Mouse (Mus musculus): ENCODE measurements around the gene Tmem184b. TPM values are rescaled to one million over a fixed set of nuclear protein-coding genes. Genes with fewer than 3 reads are reported as not detected.

Gene Tmem184b
- 30.0 and 37.4 TPM in 2 replicates for polyA plus RNA-seq (2015; fragmentation: Nextera tagmentation; extraction: Ambion mirVana)

DNA sequence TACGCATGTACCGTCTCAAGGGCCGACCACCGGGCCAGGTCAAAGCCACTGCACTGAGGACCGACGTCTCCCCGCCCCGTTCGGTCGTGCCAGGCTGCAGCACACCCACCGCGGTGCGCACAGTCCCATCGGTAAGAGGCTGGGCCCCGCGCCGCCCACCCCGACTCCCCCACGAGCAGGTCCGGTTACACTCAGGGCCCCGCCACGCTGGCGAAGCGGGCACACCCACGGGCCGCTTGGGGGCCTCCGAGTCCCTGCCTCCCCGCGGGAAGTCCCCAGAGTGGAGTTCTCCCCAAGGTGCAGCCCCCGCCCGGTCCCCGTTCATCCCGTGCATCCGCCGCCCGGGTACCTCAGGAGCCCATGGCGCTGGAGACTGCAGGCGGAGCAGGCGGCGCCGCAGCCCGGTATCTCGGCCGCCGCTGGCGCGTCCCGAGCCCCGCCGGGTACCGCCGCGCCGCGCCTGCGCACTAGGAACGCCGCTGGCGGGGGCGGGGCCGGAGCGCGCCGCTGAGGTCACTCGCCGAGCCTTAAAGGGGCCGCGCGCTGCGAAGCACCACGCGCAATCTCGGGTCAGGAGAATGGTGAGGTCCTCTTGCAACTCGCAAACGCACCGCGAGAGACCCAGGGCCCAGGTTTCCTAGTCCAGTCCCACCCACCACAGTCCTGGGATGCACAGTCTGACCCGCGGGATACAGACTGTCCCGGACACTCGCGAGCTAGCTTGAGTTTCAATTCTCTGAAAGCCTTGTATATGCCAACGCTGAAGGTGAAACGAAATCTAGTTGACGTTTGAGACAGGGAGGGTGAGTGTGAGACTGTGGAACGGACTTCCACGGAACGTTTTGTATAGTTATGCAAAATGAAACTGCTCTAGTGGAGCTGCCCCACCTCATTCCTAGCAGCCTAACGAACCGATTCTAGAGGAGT lies at the start of gene Tmem184b:
Gene Tmem184b (minus strand): TSS at position 734 of the 927 bp plus-strand sequence.
- DNase-seq (ENCODE audit: low spot score): peak; percentile 90

DNA sequence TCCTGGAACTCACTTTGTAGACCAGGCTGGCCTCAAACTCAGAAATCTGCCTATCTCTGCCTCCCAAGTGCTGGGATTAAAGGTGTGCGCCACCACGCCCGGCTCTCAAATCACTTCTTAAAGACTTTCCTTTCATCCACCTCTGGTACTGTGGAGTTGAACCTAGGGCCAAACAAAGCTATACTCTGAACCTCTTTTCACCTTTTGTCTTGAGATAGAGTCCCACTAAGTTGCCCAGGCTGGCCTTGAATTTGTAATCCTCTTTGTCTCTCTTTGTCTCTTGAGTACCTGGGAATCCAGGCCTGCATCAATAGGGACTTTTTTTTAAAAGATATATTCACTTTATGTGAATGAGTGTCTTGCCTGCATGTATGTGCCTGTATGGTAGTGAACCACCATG lies 44.7 kb upstream of the Tmem184b start:
- no peak for DNase-seq (ENCODE audit: low spot score)

DNA sequence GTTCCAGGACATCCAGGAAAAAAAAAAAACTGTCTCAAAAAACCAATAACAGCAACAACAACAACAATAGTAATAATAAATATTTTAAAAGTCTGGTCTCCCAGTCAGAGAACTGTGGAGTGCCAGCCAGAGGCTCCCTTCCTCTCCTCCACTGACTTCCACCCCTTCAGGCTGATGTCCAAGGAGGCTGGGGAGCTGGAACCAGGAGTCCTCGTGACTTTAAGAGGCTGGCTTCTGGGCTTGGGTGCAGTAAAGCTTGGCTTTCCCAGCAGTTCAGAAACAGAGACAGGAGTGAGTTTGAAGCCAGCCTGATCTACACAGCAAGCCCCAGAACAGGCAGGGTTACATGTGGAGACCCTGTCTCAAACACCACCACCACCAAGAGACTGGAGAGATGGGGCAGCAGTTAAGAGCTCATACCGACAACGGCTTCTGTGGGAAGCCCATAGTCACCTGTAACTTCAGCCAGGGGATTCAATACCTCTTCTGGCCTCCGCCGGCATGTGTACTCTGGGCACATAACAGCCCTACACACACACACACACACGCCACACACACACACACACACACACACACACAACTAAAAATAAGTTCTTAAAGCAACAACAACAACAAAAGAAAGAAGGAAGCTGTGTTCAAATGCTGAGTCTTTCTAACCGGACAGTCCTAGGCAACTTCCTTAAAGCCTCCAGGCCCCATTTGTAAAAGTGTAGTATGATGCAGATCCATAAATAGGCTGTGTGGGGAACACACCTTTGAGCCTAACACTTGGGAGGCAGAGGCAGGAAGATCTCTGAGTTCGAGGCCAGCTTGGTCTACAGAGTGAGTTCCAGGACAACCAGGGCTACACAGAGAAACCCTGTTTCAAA lies 42.7 kb upstream of the Tmem184b start:
- DNase-seq (ENCODE audit: low spot score): no peak

DNA sequence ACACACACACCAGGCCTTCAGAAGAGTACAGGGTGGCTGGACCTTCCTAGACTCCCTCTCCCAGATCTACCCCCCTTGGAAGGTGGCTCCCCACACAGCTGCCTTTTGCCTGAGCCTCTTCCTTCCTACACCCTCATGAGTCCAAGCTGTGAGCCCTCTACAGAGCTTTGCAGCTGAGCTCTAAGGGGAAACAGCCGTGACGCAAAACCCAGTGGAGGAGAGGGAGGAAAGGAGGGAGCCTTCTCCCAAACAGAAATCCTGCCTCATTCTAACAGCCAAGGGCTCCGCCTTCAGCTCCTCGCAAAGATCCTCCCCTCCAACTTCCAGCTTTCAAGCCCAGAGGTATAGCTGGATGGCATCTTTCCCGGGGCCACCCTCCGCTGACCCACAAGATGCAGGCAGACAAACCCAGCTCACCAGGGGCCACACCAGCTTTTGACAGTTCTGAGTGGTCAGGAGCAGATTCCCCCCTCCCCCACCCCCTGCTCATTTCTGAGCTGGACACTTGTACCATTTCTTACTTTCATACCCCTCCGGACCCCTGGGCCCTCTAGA lies 40.6 kb upstream of the Tmem184b start:
- DNase-seq (ENCODE audit: low spot score): no peak

DNA sequence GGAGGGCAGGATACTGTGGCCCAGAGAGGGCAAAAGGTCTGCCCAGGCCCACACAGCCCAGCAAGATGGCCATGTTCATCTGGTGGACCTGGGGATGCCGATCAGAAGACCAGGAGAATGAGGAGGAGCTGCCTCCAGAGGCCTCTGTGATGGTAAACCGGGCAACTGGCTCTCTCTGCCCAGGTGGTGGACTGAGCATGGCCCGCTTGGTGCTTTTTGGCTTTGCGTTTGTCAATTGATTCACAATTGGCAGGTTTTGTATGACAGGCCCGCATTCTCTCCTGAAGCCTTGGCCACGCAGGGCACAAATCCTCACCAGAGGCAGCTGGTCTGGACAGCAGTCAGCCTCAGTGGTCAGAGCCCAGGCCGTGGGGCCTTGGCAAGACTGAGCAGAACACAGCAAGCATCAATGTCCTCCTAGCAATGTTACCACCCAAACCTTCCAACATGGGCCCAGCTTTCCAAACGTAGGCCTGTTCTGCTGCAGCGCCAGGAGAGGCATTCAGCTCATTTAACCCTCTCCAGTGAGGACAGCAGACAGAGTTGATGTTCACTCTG lies 39.7 kb upstream of the Tmem184b start:
- DNase-seq (ENCODE audit: low spot score): no peak

DNA sequence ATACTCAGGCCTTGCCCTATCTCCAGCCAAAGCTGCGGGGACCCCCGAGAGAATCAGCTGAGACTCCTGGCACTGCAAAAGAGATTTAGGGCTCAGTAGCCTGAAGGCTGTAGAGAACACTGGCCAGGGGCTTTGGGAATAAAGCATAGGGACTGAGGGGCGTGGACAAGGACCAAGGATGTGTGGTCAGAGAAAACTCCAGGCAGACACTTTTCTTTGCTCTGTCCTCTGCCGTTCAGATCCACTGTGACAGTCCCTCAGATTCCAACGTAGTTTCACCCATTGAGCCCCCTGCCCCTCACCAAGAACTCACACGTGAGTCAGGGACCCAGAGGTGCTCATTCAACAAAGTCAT lies 38.9 kb upstream of the Tmem184b start:
- no peak for DNase-seq (ENCODE audit: low spot score)

DNA sequence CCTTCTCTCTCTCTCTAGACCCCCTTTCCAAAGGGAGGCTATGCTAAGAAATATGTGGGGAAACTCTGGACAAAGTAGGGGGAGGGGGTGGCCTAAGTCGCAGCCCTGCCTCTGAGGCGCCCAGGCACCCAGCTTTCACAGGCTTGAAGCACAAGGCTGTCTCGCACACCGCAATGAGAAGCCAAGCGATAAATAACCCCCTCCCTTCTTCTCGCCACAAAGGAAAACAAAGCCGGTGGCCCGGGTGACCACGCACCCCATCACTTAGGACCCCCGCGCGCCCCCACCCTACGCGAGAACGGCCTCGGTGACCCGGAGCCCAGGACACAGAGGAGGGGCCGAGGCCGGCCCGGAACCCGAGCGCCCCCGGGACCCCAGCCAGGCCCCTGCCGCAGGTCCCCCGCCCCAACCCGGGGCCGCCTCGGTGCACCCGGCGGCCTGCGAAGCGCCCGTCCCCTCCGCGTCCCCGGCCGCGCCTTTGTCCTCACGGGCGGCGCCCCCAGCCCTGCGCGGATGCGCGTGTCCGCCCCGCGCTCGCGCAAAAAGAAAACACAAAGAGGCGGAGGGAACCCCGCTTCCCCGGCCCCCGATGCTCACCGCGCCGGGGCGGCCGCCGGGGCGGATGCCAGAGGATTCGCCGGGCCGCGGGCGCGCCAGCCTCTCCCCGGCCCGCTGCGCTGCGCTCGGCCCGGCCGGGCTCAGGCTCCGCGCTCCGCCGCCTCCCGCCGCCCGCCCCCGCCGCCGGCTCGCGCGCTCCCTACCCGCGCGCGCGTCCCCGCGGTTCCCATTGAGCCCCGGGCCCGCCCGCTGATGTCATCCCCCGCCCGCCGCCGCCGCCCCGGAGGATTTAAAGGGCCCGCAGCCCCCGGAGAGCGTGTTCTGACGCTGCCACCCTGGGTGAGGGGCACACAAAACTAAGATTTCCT lies 38.2 kb upstream of the Tmem184b start:
- peak; percentile 73 for DNase-seq (ENCODE audit: low spot score)

DNA sequence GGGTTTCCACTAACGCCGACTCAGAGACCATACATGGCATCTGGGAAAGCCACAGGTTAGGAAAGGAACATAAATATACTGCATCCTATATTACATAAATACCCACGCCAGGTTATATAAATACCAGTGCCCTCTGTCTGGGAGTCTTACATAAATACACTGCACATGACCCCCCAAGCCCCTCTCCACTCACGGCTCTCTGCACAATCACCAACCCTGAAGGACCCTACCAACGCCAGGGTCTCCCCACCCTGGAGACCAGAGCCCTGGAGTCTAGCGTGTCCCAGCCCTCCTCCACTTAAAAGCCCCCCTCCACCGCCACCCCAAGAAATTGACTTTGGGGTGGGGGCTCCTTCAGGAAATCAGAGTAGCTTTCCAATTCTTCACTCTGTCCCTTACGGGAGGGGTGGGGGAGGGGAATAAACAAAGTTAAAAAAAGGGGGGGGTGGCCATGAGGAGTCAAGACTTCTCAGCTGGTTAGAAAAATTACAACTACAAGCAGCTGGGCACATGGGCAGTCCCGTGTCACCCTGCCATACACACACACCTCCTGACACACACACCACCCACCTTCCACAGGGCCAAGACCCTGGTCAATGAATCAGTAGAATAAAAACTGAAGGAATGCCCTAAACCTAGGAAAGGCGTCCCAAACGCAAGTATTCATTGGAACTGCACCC lies 37.4 kb upstream of the Tmem184b start:
- no peak for DNase-seq (ENCODE audit: low spot score)

DNA sequence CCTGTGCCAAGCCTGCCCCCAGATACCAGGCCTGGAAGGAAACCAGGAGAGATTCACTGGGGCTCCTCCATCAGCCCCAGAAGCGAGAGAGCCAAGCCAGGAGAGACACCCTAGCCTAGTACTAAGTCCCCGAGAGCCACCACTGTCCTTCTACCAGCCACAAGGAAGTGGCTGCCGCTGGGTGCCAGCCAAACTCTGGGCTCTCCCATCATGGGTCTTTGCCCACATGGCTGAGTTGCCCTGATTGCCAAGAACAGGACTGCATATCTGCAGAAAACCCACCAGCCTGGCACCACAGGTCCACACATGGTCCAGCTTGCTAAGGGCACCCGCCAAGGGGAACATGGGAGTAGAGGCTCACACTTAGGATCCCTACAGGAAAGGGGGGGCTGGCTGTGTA lies 36.9 kb upstream of the Tmem184b start:
- DNase-seq (ENCODE audit: low spot score): no peak

DNA sequence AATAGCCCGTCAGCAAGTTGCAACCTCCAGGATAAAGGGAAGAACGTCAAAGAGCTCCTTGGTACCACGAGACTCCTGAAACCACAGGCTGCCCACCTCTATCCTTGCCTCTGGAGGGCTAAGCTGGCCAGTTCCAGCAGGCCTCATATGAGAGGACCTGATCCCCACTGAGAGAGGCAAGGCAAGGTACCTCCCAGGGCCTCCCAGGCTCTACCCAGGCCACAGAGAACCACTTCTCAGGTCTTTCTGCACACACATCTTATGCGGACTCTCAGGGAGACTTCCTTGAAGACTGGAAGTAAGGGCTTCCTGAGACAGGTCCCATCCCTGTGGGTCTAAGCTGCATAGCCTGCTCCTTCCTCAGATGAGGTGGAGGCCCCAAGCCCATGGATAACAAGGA lies 36.0 kb upstream of the Tmem184b start:
- DNase-seq (ENCODE audit: low spot score): no peak

DNA sequence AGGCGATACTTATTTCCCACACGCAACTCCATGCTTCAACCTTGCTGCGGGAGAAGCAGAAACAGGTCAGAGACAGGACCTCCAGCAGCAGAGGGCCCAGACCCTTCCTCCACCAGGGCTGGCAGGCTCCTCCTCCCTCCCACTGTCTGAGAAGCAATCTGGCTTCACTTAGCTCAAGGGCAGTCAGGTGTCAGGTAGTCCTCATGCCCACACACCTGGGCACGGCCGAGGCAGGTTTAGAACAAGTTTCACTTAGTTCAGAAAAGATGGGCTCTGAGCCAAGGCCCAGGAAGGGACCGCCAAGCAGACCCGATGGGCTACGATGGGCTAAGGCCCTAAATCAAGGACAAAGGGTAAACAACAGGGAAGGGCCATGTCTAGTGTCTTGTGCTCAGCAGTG lies 35.4 kb upstream of the Tmem184b start:
- no peak for DNase-seq (ENCODE audit: low spot score)

DNA sequence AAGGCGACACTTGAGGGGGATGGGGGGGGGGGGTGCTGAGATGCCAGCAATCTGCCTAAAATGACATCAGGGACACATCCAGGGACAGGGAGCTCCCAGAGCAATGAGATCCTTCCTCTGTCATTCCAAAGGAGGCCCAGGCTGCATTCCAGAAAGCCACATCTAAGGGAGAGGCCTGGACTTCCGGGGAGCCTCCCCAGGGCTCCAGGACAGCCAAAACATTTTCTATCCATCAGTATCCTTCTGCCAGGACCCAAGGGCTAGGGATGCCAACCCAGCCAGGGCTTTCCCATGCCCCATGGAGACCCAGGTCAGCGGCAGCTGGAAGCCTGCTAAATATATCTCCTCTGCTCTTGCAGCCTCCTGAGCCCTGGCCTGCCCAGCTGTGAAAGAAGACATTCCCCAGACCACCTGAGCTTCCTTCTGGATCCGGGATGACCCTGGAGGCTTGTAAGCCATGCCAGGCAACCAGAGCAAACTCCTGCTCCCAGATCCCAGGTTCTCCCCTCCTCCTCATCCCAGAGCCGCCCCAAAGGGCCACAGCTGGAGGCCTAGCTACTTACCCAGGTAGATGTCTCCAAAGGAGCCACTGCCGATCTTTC lies 34.9 kb upstream of the Tmem184b start:
- no peak for DNase-seq (ENCODE audit: low spot score)

DNA sequence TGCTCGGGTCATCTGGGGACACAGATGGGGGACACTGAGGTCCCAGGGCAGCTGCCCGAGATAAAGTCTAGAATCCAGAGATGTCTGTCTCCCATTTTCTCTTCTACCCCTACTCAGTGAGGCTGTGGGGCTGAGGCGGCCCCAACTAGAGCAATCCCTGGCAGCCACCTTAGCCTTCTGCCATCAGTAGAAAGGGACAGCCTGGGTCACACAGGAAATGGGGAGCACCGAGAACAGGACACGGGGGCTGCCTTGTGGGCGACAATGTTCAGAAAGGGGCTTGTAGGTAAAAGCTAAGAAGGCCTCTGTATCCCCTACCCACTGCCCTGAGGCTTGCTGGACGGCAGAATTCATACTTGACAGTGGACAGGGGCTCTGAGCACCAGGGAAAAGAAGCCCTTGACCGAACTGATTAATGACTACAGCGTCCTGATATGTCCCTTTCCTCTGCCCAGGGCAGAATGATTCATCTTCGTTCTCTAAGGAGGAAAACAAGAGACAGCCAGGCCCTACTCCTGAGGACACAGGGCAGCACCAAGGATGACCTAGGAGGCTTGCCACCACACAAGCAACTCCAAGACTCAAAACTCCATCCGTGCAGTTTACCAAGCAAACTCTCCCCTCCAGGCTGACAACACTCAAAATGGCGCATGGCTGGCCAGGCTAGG lies 34.3 kb upstream of the Tmem184b start:
- DNase-seq (ENCODE audit: low spot score): no peak

DNA sequence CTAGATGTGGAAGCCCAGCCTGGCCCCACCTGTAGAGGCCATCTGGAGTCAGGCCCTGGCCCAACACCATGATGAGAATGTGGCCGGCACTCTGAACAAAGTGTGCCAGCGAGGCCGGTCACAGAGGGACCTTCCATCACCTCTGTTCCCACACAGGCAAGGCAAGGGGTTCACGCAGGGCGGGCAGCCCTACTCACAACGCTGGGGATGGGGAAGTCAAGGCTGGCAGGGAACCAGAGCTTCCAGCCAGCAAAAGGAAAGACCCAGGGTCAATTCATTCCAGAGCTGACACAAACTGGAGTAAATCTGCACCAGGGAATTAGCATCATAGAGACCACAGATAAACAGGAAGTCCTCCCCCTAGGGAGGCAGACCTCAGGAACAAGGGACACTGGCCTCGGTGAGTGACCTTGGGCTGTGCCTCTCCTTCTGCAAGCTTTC lies 33.1 kb upstream of the Tmem184b start:
- DNase-seq (ENCODE audit: low spot score): no peak

DNA sequence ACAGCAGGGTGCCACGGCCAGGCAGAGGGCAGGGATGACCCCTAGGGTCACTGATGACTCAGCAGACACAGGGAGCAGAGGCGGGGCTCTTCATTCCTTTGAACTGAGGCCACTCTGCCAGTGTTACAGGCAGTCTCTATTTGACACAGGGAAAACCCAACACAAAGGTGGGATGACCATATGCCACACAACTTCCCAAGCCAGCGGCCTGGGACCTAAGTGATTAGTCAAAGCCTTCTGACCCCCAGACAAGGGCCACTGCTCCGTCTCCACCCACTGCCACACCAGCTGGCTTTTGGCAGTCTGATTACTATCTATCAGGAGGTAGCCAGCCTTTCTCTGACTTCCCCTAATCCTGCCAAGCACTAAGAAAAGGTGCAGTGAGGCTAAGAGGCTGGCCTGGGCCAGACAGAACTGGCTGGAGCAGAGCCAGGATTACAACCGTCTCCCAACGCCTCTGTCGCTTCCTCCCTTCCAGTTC lies 31.9 kb upstream of the Tmem184b start:
- no peak for DNase-seq (ENCODE audit: low spot score)

DNA sequence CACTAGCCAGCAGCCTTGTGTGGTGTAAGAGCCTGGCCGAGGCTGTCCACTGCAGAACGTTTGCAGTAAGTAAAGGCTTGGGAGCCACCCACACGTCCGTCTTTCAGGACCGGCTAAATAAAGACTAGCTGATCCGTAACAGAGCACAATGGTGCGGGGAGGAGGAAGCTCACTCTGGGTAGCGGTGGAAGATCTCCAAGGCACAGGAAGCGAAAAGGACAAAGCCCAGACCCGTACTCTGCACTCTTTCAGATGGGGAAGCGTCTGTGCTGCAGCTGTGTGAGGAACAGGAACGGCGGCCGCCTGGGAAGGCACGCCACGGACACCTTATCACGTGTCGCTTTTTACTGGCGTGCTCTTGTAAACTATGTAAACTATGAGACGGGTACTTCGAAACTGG lies 29.5 kb upstream of the Tmem184b start:
- no peak for DNase-seq (ENCODE audit: low spot score)

DNA sequence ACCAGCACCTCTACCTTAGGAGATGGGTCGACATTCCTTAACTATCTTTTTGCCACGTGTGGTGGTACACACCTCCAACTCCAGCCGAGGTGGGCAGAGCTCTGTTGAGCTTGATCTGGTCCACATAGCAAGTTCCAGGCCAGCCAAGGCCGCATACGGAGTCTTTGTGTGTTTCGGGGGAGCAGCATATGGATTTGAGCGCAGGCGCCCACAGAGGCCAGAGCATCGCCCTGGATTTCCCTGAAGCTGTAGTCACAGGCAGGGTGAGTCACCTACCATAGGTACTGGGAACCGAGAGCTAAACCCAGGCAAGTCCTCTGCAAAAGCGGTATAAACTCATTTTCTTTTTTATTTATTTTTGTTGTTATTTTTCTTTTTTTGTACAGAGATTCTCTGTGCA lies 29.0 kb upstream of the Tmem184b start:
- DNase-seq (ENCODE audit: low spot score): no peak

DNA sequence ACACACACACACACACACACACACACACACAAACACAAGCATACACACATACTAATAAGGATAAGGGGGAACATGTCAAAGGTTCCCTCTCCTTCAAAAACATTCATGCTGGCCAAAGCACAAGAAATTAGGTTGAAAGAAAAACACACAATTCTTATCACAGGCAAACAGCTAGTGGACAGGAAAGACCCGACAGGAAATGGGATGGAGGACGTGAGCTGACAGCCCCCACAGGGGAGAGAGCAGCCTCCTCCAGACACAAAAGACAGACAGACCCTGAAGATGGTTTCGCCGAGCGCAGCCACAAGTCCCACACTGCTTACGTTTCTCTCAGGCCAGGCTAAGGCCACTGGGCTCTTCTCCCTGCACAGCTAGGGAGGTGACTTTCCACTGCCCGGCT lies 28.6 kb upstream of the Tmem184b start:
- DNase-seq (ENCODE audit: low spot score): no peak
